Mouse (Mus musculus) leukemia stem cell, adult 10-12 weeks (primary cell): ENCODE measurements around the gene Fam205a1. TPM values are rescaled to one million over a fixed set of nuclear protein-coding genes. Genes with fewer than 3 reads are reported as not detected.

ENCODE experiments used
- polyA plus RNA-seq: library from polyadenylated mRNA; stranded (reverse); fragments of >175 nt; gene quantifications from 2 replicates; pipeline ENCODE4 v1.2.3, GENCODE M21; 2012; ENCODE audit warnings: low replicate concordance

The Fam205a1 gene
- not detected in 2 replicates for polyA plus RNA-seq

DNA sequence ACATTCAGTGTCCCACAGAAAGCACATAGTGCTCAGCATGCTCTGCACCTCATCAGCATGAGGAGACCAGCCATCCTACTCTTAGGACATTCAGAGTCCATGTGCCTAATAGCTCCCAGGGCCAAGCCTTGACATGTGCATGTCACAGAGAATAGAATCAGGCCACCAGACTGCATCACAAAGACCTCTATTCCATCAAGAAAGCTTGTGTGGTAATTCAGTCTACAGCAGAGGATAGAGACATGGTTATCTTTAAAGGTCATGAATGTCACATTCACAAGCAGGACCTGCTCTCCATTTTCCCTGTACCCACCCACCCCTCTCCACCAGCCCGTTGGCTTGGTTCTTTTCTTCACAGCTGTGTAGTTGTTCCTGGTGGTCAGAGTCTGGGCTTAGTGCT lies at the start of gene Fam205a1:
Gene Fam205a1 (minus strand): TSS at position 101 of the 400 bp plus-strand sequence.

GRCm38 (mm10) chr4:42874134-42874533 lies 20.4 kb upstream of the Fam205a1 start, which contains the start of gene Fam205c:
Gene Fam205c, minus strand, starts transcription at chr4:42874234.

DNA sequence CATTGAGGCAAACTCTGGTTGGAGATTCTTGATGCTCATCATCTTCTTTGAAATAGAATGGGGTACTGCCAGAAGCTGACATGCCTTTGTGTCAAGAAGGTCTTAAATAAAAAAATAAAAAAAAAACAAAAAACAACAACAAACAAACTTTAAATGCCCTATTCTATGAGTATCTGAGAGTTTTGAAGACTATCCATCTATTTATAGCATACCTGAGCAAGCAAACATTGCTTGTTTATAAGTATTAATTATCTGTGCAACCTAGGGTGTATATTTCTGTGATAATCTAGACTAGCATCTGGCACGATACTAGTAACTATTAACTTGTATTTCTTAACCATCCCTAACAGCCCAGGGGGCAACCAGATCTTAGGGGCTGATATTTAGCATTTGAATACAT lies 3.0 kb upstream of the Fam205a1 start, which contains the start of gene Gm12394:
Gene Gm12394 (minus strand): TSS at position 101 of the 400 bp plus-strand sequence.

Other genes with a start within 250 kb of the Fam205a1 start
- gene Gm10591, start 241.7 kb downstream of the Fam205a1 start, polyA plus RNA-seq: not detected in 2 replicates
- gene Gm2564, start 224.2 kb downstream of the Fam205a1 start, polyA plus RNA-seq: not detected in 2 replicates
- gene Ccl27b, start 198.6 kb downstream of the Fam205a1 start, polyA plus RNA-seq: not detected in 2 replicates
- not detected in 2 replicates for gene Il11ra2, start 192.0 kb downstream of the Fam205a1 start, polyA plus RNA-seq
- gene 4930578G10Rik, start 118.3 kb downstream of the Fam205a1 start, polyA plus RNA-seq: not detected in 2 replicates
- 0.87 TPM in 1 of 2 replicates, not detected in the other for gene Ccl19, start 97.3 kb downstream of the Fam205a1 start, polyA plus RNA-seq
- 11.3 TPM in 1 of 2 replicates, not detected in the other for gene Ccl21a, start 79.9 kb downstream of the Fam205a1 start, polyA plus RNA-seq
- not detected in 2 replicates for gene Gm12394, start 2.9 kb upstream of the Fam205a1 start, polyA plus RNA-seq
- gene Fam205c, start 20.3 kb upstream of the Fam205a1 start, polyA plus RNA-seq: not detected in 2 replicates
- 0.08 and 0.27 TPM in 2 replicates for gene Phf24, start 62.8 kb upstream of the Fam205a1 start, polyA plus RNA-seq
- 3.8 and 6.3 TPM in 2 replicates for gene Dnajb5, start 95.9 kb upstream of the Fam205a1 start, polyA plus RNA-seq
- not detected in 2 replicates for gene 1700022I11Rik, start 115.7 kb upstream of the Fam205a1 start, polyA plus RNA-seq
- gene Vcp, start 146.6 kb upstream of the Fam205a1 start, polyA plus RNA-seq: 212 TPM in 2 replicates
- 6.0 and 12.1 TPM in 2 replicates for gene Fancg, start 156.6 kb upstream of the Fam205a1 start, polyA plus RNA-seq
- 14.3 and 29.6 TPM in 2 replicates for gene Pigo, start 171.9 kb upstream of the Fam205a1 start, polyA plus RNA-seq
- 119 and 202 TPM in 2 replicates for gene Stoml2, start 177.8 kb upstream of the Fam205a1 start, polyA plus RNA-seq
- 33.3 and 36.9 TPM in 2 replicates for gene Fam214b, start 192.3 kb upstream of the Fam205a1 start, polyA plus RNA-seq
- 0.35 TPM in 1 of 2 replicates, not detected in the other for gene Unc13b, start 205.1 kb upstream of the Fam205a1 start, polyA plus RNA-seq